Mouse (Mus musculus) testis, postnatal 10 days (tissue): ENCODE data around the gene Heatr5a.
A peak's percentile ranks its signal among the peaks of the same experiment; 100 is the strongest.

Experiments
- DNase-seq: peaks from one replicate; pipeline ENCODE4 v3.0.0; 2021; ENCODE audit warnings: low spot score

Heatr5a gene

GRCm38 (mm10) chr12:51845261-51845660, 125.9 kb downstream of the Heatr5a start:
- DNase-seq = no peak

DNA sequence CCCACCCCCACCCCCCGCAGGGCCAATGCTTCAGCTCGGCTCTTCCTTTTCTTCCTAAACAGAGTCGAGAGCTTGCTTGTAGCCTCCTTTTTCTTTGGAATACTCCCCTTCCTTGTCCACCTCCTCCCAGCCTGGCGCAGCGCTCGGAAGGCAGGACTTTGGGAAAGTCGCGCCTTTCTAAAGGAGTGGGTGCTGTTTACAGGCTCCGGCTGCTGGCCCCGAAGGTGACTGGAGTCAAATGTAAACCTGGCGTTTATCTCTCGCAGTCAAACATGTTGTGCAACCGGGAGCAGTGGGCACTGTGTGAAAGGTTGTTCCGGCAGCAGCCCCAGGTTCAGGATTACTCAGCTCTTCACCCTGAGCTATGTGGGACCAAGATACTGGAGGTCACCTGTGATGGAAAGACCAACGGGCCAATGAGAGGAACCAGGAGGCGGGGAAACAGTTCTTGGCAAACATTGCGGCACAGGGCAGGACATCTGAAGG, 126.3 kb downstream of the Heatr5a start:
- peak; percentile 93 for DNase-seq

DNA sequence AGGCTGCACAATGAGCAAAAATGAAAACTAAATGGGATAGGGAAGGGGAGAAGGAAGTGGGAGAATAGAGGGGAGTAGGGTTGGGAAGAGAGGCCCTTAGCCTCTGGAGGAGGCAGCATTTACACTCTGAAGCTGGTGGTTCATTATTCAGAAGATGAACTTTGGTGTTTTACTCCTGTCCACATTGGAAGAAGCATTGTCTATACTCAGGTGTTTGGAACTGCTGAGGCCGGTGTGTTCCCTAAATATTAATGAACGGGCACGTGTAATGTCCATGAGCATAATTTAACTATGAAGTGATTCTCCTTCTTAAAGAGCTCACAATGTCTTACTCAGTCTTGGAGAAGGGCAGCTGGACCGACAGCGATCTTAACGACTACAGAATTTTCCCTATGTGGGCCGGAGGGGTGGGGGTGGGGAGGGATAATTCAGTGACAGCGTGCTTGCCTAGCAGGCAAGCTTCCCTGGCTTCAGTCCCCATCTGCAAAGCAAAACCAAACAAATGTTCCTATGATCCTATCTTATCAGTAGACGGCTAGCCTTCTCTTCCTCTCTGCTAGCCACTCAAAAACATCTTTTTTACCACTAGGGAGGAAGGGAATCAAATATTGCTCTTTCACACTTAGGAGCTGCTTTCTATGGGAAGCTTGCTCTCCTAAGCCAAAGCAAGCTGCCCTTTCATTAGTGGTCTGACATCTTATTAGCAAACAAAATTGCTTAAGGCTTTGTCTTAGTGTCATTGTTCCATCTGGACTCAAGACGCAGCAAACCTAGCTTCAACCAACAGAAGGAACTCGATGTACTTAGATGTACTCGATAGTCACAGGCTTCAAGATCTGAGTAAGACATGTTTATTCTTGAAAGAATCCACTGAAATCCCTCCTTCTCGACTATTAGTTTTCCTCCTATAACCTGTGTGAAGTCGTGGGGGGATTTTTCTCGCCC, 127.3 kb downstream of the Heatr5a start:
- DNase-seq = no peak

- no peak for DNase-seq
These were observed 128.8 kb downstream of the Heatr5a start for GRCm38 (mm10) chr12:51842081-51842864.

- no peak for DNase-seq
These were observed 131.3 kb downstream of the Heatr5a start for GRCm38 (mm10) chr12:51839856-51840255.

- no peak for DNase-seq
These were observed 135.9 kb downstream of the Heatr5a start for GRCm38 (mm10) chr12:51835219-51835618.

GRCm38 (mm10) chr12:51831931-51832330, 139.2 kb downstream of the Heatr5a start:
- peak; percentile 47 for DNase-seq

GRCm38 (mm10) chr12:51831296-51831695, 139.8 kb downstream of the Heatr5a start:
- no peak for DNase-seq

GRCm38 (mm10) chr12:51830671-51831070, 140.4 kb downstream of the Heatr5a start:
- no peak for DNase-seq

- no peak for DNase-seq
These were observed 141.1 kb downstream of the Heatr5a start for GRCm38 (mm10) chr12:51830077-51830402.

DNA sequence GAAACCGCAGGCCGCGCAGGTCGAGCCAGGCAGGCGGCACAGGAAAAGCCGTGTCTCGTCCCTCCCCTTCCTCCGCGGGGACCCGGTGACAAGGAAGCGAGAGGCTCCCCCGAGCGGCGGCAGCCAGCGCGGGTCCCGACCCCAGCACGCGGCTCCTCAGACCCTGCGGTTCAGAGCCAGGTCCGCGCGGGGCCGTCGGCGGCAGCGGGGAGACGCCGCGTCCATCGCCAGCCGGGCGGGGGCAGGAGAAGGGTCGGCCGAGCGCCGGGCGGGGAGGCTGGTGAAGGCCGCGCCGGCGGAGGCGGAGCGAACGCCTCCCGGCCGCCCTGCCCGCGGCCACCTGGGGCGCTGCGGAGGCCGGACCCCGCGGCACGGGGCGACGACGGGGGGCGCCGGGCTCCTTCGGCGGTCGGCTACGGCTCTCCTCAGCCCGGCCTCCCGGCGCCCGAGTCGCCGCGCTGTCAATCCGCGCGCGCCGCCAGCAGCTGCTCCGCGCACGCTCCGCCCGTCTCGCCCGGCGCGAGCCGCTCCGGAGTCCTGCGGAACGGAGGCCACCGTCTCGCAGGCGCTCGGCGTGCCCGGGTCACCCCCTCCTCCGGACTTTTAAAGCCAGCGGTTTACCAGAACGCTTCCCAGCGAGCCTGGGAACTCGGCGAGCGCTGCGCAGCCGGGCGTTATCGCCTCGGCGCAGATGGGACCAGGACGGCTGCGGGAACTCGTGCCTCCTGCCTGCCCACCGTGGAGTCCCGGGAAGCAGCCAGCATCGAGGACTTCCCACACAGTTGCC, 141.6 kb downstream of the Heatr5a start, which contains the start of gene Hectd1:
TSS of gene Hectd1 (minus strand) at position 247 of the 787 bp plus-strand sequence.
- peak; percentile 88 for DNase-seq

GRCm38 (mm10) chr12:51828716-51829289, 142.3 kb downstream of the Heatr5a start:
- peak; percentile 73 for DNase-seq

GRCm38 (mm10) chr12:51827958-51828650, 143.0 kb downstream of the Heatr5a start:
- DNase-seq = no peak
